Mouse (Mus musculus) adrenal gland, adult (tissue): Measurements from ENCODE around the gene Zfp984.
"Not testable (repeated sequence)": the region's sequence is repeated elsewhere in the genome, so short reads cannot be mapped to it uniquely, and the experiment has no call there.

Source experiments
- DNase-seq, 2 experiments: peaks; one replicate each; pipeline ENCODE4 v3.0.0; 2022 to 2023; ENCODE audit warnings: low spot score in 1 of 2; ENCODE audit not compliant: inconsistent age in 2 of 2

The Zfp984 gene

DNA sequence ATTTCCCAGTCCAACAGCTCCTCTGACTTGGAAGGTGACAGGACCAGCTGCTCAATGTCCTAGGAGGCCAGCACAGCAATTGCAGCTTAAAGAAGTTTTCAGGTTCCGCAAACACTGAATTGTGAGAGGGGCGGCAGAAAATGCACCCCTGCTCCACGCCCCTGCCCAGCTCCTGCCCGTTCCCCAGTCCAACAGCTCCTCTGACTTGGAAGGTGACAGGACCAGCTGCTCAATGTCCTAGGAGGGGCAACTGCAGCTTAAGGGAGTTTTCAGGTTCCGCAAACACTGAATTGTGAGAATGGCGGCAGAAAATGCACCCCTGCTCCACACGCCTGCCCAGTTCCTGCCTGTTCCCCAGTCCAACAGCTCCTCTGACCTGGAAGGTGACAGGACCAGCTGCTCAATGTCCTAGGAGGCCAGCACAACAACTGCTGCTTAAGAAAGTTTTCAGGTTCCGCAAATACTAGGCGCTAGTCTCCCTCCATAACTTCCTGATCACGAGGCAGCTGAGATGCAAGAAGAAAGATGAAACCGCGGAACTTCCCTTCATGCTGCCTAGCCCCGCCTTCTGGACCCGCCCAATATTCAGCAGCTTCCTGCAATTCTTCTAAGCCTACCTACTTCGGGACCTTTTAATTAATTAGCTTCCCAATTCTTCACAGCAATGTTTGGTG is at the start of gene Zfp984:
TSS of gene Zfp984 (minus strand) at position 497 of the 674 bp plus-strand sequence.
- DNase-seq, result peak; percentile 47 to 80

DNA sequence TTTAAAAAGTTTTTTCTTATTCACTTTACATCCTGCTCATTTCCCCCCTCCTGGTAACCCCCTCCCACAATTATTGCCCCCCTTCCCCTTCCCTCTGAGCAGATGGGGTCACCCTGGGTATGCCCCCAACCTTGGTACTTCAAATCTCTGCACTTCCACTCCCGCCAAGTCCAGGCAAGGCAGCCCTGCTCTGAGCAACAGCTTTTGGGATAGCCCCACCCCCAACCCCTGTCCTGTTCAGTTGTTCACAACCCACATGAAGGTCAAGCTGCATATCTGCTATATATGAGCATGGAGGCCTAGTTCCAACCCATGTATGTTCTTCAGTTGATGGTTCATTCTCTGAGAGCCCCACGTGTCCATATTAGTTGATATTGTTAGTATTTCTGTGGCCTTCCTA is 41.2 kb upstream of the Zfp984 start:
- no peak for DNase-seq

- peak in 1 of 2 experiments; percentile 88 for DNase-seq
These were observed 39.0 kb upstream of the Zfp984 start for GRCm38 (mm10) chr4:147848584-147848991.

DNA sequence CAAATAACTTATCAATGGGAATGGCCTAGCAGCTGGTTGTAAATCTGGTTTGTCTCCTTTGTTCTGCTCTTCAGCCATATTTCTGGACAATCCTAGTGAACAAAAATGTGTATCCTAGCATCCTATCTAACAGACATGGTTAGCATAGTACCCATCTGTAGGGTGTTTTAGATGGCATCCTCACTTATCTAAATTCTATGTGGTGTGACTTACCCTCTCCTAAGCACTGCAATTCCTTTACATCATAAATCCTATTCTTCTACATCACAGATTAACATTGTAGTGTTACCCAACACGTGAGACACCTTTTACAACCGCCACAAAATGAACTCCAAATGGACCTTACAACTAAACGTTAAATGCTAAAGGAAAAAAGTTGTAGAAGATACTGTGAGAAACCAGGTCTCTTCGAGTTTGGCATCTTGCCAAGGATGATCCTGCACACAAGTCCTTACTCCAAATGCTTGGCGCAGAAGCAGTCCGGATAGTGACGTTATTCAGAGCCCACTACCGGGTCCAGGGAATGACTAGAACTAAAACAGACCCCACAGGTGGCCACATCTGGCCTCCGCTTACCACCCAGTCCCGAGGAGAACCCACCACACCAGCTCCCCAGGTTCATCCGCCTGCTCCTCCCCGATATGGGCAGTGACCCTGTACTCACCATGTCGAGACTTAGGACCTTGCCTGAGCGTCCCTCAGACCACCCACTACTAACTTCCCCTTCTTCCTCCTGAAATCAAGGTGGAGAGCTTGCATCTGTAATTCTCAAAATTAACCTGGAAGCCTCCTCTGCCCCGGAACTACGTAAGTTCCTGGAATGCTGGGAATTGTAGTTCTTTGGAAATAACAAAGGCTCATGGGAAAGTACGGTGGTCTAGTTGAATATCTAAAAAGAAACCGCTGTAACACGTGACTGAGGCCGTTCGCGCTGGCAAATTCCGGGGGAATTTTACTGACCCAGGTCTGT is 38.3 kb upstream of the Zfp984 start, which contains the start of gene Zfp933:
TSS of gene Zfp933 (minus strand) at position 753 of the 970 bp plus-strand sequence.
- DNase-seq, result peak; percentile 78 to 96

DNA sequence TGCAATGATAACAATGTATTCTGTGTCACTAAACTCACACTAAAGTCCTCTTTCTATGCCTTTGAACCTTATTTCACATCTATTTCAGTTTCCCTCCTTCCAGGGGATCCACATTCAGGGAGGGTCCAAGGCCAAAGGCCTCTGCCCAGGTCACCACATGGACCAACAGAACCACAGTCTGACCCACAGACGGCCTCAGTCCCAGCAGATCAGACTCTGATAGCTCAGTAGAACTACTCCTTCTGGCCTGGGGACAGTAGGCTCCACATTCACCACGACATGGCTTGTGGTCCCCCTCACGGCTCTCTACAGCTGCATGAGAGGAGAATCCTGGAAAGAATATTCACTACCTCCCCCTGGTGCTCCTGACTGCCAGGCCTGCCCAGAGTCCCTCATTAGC is 33.3 kb upstream of the Zfp984 start:
- peak in 1 of 2 experiments; percentile 64 for DNase-seq

DNA sequence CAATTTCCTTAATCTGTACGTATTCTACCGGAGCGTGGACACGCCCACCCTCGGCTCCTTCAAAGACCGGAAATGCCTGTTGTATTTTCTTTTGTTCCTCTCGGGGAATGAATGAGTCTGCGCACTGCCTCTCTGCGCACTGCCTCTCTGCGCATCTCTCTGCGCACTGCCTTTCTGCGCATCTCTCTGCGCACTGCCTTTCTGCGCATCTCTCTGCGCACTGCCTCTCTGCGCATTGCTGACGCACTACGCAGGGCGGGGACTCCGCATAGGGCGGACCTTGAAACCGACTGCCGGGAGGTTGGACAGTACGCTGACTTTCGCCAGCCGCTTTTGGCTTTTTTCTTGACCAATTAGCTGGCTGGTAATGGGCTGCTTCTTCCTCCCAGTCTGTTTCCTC is 29.7 kb upstream of the Zfp984 start:
- DNase-seq, result peak; percentile 34 to 60

GRCm38 (mm10) chr4:147824389-147824788 is 14.8 kb upstream of the Zfp984 start:
- no peak for DNase-seq

GRCm38 (mm10) chr4:147821414-147821813 is 11.8 kb upstream of the Zfp984 start:
- not testable (repeated sequence) for DNase-seq

DNA sequence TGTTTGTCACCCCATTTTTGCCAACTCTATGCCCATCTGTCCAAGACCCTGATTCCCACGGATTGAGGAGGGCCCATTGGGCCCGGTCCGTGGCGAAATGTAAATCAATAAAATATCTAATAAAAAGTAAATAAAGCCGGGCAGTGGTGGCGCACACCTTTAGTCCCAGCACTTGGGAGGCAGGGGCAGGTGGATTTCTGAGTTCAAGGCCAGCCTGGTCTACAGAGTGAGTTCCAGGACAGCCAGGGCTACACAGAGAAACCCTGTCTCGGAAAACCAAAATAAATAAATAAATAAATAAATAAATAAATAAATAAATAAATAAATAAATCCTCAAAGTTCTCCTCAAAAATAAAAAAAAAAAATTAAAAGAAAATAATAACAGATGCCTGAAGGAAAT is 10.1 kb upstream of the Zfp984 start:
- not testable (repeated sequence) for DNase-seq

DNA sequence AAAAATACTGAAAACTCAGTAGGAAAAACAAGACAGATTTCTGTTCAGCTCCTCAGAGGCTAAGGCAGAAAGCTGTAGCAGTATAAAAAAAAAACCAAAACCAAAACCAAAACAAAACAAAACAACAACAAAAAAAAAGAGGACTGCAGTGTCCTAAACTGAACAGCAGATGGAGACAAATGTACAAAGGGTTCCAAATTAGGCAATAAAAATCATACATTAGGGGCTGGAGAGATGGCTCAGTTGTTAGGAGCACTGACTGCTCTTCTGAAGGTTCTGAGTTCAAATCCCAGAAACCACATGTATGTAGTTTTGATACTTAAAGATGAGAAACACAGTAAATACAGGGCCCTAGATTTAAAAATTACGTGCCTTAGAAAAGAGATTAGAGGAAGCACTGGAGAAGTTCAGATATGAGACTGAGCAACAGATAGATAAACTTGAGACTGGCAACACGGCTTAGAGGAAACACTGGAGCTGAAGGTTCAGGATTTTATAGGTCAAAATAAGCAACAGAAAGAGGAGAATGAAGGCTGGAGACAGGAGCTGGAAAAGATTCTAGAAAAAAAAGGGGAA is 5.1 kb upstream of the Zfp984 start:
- peak in 1 of 2 experiments; percentile 66 for DNase-seq

DNA sequence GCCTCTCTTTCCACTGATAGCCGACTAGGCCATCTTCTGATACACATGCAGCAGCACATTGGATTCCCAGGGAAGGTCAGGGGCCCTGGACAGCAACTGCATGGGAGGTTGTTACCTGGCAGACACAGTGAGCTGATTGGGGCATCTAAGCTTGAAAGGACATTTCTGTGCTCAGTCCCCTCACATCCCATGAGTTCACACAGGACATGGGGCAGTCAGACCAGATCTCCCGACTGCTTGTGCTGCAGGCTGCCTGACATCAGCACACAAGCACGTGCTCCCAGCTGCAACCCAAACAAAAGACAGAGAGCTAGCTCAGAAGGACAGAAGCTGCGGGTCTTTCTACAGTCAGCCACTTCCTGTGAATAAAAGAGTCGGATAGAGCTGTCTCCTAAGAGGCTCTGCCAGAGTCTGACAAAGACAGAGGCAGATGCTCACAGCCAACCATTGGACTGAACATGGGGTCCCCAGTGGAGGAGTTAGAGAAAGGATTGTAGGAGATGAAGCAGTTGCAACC is 3.7 kb upstream of the Zfp984 start:
- DNase-seq, result no peak

GRCm38 (mm10) chr4:147809966-147810304 is 347 bp upstream of the Zfp984 start:
- DNase-seq, result not testable (repeated sequence)

- DNase-seq, result not testable (repeated sequence)
These were observed 1.1 kb downstream of the Zfp984 start for GRCm38 (mm10) chr4:147808483-147808882.

GRCm38 (mm10) chr4:147795308-147795707 is 14.3 kb downstream of the Zfp984 start:
- DNase-seq, result not testable (repeated sequence)

DNA sequence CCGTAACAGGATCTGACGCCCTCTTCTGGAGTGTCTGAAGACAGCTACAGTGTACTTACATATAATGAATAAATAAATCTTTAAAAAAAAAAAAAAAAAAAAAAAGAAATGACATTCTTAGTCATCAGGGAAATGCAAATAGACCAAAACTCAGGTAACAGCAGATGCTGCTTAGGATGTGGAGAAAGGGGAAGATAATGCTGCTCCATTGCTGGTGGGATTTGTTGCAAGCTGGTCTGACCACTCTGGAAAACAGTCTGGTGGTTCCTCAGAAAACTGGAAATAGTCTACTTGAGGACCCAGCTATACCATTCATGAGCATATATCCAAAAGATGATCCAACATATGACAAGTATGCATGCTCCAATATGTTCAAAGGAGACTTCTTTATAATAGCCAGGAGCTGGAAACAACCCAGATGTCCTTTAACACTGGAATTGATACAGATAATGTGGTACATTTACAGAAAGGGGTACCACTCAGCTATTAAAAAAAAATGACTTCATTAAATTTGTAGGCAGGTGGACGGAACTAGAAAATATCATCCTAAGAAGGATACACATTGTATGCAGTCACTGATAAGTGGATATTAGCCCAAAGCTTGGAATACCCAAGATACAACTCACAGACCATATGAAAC is 15.4 kb downstream of the Zfp984 start:
- DNase-seq, result not testable (repeated sequence)

DNA sequence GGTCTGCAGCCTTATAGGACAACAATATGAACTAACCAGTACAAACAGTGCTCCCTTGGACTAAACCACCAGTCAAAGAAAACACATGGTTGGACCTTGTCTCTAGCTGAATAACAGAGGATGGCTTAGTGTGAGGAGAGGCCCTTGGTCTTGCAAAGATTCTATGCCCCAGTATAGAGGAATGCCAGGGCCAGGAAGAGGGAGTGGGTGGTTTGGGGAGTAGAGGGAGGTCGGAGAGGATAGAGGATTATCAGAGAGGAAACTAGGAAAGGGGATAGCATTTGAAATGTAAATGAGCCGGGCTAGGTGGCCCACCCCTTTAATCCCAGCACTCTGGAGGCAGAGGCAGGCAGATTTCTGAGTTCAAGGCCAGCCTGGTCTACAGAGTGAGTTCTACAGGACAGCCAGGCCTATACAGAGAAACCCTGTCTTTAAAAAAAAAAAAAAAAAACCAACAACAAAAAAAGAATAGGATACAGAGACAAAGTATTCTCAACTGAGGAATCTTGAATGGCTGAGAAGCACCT is 16.1 kb downstream of the Zfp984 start:
- DNase-seq, result not testable (repeated sequence)

DNA sequence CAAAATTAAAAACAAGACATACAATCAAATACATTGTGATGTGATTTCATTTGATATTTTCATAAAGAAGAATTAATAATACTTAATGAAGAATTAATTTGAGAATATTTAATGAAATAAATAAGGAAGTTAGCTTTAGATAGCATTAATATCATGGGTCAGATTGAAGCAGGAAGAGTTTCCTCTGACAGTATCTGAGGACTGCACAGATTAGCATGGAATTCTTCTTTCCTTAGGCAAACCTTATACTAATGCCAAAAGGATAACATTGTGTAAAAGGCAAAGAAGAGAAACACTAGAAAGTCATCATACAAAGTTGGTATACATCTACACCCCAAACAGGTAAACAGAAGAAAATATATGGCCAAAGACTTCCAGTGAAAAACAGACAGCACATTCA is 17.9 kb downstream of the Zfp984 start:
- not testable (repeated sequence) for DNase-seq

DNA sequence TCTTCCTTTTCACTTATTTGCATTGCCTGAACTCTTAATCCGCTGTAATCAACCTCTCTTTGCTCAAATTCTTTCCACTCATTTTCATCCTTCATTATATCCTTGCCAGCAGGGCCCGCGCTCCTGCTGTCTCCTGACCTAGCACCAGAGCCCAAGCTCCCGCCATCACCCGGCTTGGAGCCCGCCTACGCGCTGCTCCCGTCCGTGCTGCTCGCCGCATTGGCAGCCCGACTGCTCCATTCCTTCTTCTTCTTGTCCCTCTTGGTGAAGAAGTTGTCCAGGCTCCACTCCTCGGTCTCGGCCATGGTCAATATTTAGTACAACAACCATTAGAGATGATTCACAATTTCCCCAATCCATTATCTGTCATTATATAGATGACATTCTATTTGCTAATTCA is 63.3 kb downstream of the Zfp984 start:
- DNase-seq, result peak in 1 of 2 experiments; percentile 8

DNA sequence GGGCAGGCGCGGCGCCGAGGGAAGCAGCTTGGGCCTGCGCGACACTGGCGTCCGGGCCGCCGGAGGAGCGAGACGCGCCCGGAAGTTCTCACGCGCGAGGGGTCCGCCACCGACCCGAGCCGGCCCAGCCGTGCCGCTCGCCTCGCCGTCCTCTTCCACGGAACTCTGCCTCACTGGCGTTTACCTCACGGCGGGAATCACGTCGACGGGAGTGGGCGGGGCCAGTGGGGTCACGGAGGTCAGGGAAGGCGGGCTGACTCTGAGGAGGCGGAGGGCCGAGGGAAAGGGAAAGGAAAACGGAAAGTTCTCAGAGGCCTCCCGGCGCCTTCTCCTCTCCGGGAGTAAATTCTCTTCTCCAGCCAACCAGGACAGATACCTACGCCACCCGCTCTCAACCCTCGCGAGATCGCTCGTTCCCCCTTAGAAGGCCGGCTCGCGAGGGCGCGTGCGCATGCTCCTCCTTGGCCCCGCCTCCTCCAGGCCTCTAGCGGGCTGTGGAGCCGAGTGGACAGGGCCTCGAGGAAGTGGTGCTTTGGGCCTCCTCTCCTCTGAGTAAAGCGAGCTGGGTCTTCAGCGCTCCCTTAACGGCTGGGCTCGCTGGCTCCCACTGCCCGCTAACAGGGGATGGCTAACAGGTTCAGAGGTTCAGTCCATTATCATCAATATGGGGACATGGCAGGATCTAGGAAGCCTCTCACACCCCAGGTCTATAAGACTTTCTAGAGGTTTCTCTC is 70.8 kb downstream of the Zfp984 start:
- peak in 1 of 2 experiments; percentile 13 for DNase-seq
